In the genomic region with DNA sequence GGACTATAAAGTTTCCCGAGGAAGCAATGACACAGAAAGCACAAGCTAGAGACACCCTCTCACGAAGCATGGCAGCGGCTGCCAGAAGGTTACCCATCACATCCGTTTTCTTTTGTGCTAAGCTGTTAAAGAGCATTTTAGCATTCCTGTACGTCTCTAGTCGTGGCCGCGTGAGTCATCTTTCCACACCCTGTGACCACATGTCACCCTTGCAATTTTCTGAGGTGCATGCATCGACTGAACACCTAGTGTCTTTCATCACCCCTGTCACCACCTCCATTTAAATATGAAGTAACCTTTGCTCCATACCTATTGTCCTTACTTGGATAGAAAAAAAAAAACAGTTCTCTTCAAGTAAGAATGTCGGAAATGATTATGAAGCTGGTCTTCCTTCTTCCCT, we compare ENCODE assay signal across 25 mouse cellular contexts. TPM values are rescaled to one million over a fixed set of nuclear protein-coding genes. Genes with fewer than 3 reads are reported as not detected.
"Had no signal": no experiment of that assay in that cellular context is flagged by ENCODE, and none has a peak within 500 bp of the region (broad histone marks: within the 10 kb centered on the region; RNA-seq: fewer than 3 reads in every experiment).

No protein-coding gene starts in this region.

- H3K4me1 ChIP-seq: lung, embryonic 15.5 days; megakaryocyte, embryonic 14.5 days; midbrain, embryonic 13.5 days; midbrain, embryonic 15.5 days; neural tube, embryonic 12.5 days had no signal

- H3K4me2 ChIP-seq: lung, embryonic 15.5 days; midbrain, embryonic 11.5 days; midbrain, embryonic 13.5 days; midbrain, embryonic 15.5 days; neural tube, embryonic 12.5 days had no signal

- H3K27ac ChIP-seq: lung, embryonic 15.5 days; macrophage; midbrain, embryonic 13.5 days; midbrain, embryonic 15.5 days; neural tube, embryonic 12.5 days had no signal

- H3K36me3 ChIP-seq: lung, embryonic 15.5 days; midbrain, embryonic 13.5 days; midbrain, embryonic 15.5 days; neural tube, embryonic 12.5 days had no signal

- H3K9me3 ChIP-seq: lung, embryonic 15.5 days; megakaryocyte, embryonic 14.5 days; midbrain, embryonic 13.5 days; midbrain, embryonic 15.5 days; neural tube, embryonic 12.5 days had no signal

- ATAC-seq: liver, postnatal 0 days; lung, postnatal 0 days; midbrain, embryonic 13.5 days; midbrain, embryonic 15.5 days had no signal

- DNase-seq: liver, postnatal 0 days; lung, adult 2 months; lung, postnatal 14 days; lung, postnatal 36 days; retina, postnatal 1 day; right cerebral cortex, adult 18-20 months; right cerebral cortex, postnatal 25 days; right cerebral cortex, postnatal 4 days; spleen, adult 18-20 months; thymus, adult 18-20 months; thymus, postnatal 14 days; thymus, postnatal 36 days had no signal

- H3K27me3 ChIP-seq: lung, embryonic 15.5 days; megakaryocyte, embryonic 14.5 days; midbrain, embryonic 13.5 days; midbrain, embryonic 15.5 days; neural tube, embryonic 12.5 days had no signal

- H3K9ac ChIP-seq: liver, postnatal 0 days; lung, embryonic 15.5 days; midbrain, embryonic 13.5 days; midbrain, embryonic 15.5 days; neural tube, embryonic 12.5 days had no signal

- H3K4me3 ChIP-seq: lung, embryonic 15.5 days; megakaryocyte, embryonic 14.5 days; midbrain, embryonic 13.5 days; midbrain, embryonic 15.5 days; neural tube, embryonic 12.5 days had no signal

RNA-seq across cellular contexts. Expression of a gene that starts 12.0 kb away (rescaled TPM):
- polyA plus RNA-seq: liver, postnatal 0 days; lung, adult 2 months; lung, postnatal 0 days; macrophage; midbrain, embryonic 15.5 days; midbrain, postnatal 0 days; small intestine, adult 2 months; stomach, embryonic 14.5 days; stomach, embryonic 16.5 days had no signal

RNA-seq across cellular contexts. Expression of a gene that starts 59.2 kb away (rescaled TPM):
- polyA plus RNA-seq: macrophage; midbrain, embryonic 11.5 days; midbrain, embryonic 13.5 days; midbrain, embryonic 15.5 days; midbrain, postnatal 0 days; neural tube, embryonic 12.5 days; neural tube, embryonic 14.5 days had no signal
